Mouse (Mus musculus) lung, embryonic 15.5 days (tissue): ENCODE measurements around the gene Brd1. TPM values are rescaled to one million over a fixed set of nuclear protein-coding genes. Genes with fewer than 3 reads are reported as not detected.
"Not testable (repeated sequence)": the region's sequence is repeated elsewhere in the genome, so short reads cannot be mapped to it uniquely, and the experiment has no call there.

Experiments used
- ATAC-seq: fragments of 200-750 bp; cut with Nextera tagmentation; 2 replicates; pipeline ENCODE4 v1.8.0; 2017; ENCODE audit warnings: moderate number of reproducible peaks, borderline replicate concordance; ENCODE audit not compliant: low FRiP score, low TSS enrichment; ENCODE audit errors: extremely low read depth
- H3K27ac ChIP-seq: fragments of 300-500 bp; sonication (generic); 2 replicates; pipeline ENCODE4 v1.5.1; 2015; ENCODE audit warnings: moderate library complexity, mild to moderate bottlenecking, inconsistent platforms
- H3K27me3 ChIP-seq: fragments of 300-500 bp; sonication (generic); 2 replicates; pipeline ENCODE4 v1.6.1; 2015; ENCODE audit warnings: inconsistent platforms
- H3K36me3 ChIP-seq: fragments of 300-500 bp; sonication (generic); 2 replicates; pipeline ENCODE4 v1.6.1; 2015; ENCODE audit warnings: inconsistent platforms
- H3K4me1 ChIP-seq: fragments of 300-500 bp; sonication (generic); 2 replicates; pipeline ENCODE4 v1.6.1; 2015; ENCODE audit warnings: inconsistent platforms
- H3K4me2 ChIP-seq: fragments of 300-500 bp; sonication (generic); 2 replicates; pipeline ENCODE4 v1.6.1; 2015; ENCODE audit warnings: inconsistent platforms, mild to moderate bottlenecking, moderate library complexity
- H3K4me3 ChIP-seq: fragments of 300-500 bp; sonication (generic); 2 replicates; pipeline ENCODE4 v1.5.1; 2015; ENCODE audit warnings: mild to moderate bottlenecking, inconsistent platforms
- H3K9ac ChIP-seq: fragments of 300-500 bp; sonication (generic); 2 replicates; pipeline ENCODE4 v1.6.1; 2015; ENCODE audit warnings: inconsistent platforms
- H3K9me3 ChIP-seq: fragments of 300-500 bp; sonication (generic); 2 replicates; pipeline ENCODE4 v1.6.1; 2016; ENCODE audit warnings: inconsistent platforms
- WGBS: fragments of 180-500 bp; shearing (Covaris S2); methylation state at CpG from one replicate; pipeline ENCODE4 v1.1.7; 2015; 5-methylcytosine and 5-hydroxymethylcytosine counted together
- polyA plus RNA-seq: library from polyadenylated mRNA; unstranded; fragments of >200 nt; fragmentation: Nextera tagmentation; extraction: Ambion mirVana; gene quantifications from 2 replicates; pipeline ENCODE4 v1.2.1, GENCODE M21; 2015

Brd1 gene
- polyA plus RNA-seq, 1 experiment from 2014 or later = 19.9 TPM

DNA sequence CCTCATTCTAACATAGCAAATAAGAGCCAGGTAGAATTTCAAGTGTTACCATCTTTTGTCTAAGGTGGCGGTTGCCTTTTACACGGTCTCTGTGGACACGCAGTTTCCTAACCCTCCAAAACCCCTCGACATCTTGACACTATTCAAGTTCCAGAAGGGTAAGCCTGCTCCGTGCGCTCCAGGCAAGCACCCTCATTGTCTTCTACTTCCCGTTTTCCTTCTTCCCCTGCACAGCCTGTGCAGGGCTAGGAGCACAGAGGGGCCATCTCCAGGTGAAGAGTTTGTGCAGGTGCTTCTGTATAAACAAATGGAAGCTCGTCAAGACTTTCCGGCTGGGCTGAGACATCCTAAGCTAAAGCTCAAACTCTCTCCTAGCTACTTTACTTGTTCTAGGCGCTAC lies 16.0 kb upstream of the Brd1 start:
- H3K9me3 ChIP-seq = no peaks in the 10 kb centered on the region
- ATAC-seq = no peak
- WGBS = 67% methylated on average over 10 of the region's 10 CpGs
- H3K4me3 ChIP-seq = no peak overlapping the region
- no peak overlapping the region for H3K4me2 ChIP-seq
- no peaks in the 10 kb centered on the region for H3K27me3 ChIP-seq
- no peak overlapping the region for H3K9ac ChIP-seq
- no peak overlapping the region for H3K27ac ChIP-seq
- peaks cover 19% of the 10 kb centered on the region for H3K4me1 ChIP-seq
- H3K36me3 ChIP-seq = no peaks in the 10 kb centered on the region

DNA sequence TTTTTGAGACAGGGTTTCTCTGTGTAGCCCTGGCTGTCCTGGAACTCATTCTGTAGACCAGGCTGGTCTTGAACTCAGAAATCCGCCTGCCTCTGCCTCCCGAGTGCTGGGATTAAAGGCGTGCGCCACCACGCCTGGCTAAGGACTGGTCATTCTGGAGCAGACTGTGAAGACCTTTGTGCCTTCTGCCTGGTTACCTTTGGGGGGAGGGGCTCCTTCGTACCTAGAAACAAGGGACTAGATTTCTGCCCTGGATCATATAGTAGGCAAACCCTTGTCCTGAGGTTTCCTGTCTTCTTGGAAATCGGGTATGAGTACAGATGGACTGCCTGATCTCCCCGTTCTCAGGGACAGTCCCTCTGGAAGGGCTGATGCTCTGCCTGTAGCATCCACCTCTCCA lies 15.6 kb upstream of the Brd1 start:
- H3K4me3 ChIP-seq, ATAC-seq, H3K27me3 ChIP-seq, H3K27ac ChIP-seq, H3K4me2 ChIP-seq, H3K9ac ChIP-seq, H3K9me3 ChIP-seq, H3K36me3 ChIP-seq: not testable (repeated sequence)
- WGBS = 89% methylated on average over 8 of the region's 8 CpGs
- peaks cover 19% of the 10 kb centered on the region for H3K4me1 ChIP-seq

GRCm38 (mm10) chr15:88745926-88746325 lies 11.9 kb upstream of the Brd1 start:
- no peak overlapping the region for H3K27ac ChIP-seq
- H3K36me3 ChIP-seq = no peaks in the 10 kb centered on the region
- H3K9ac ChIP-seq = no peak overlapping the region
- H3K4me3 ChIP-seq = no peak overlapping the region
- H3K4me2 ChIP-seq = no peak overlapping the region
- peaks cover 5% of the 10 kb centered on the region for H3K4me1 ChIP-seq
- H3K27me3 ChIP-seq = no peaks in the 10 kb centered on the region
- ATAC-seq = no peak
- H3K9me3 ChIP-seq = no peaks in the 10 kb centered on the region
- 56% methylated on average over 3 of the region's 3 CpGs for WGBS

GRCm38 (mm10) chr15:88745347-88745746 lies 11.3 kb upstream of the Brd1 start:
- Histone ChIP-seq H3K4me2 (no peak overlapping the region), H3K9me3 (no peaks in the 10 kb centered on the region), H3K9ac (no peak overlapping the region), H3K4me3 (no peak overlapping the region), H3K27ac (no peak overlapping the region), H3K4me1 (no peaks in the 10 kb centered on the region), H3K36me3 (no peaks in the 10 kb centered on the region), H3K27me3 (no peaks in the 10 kb centered on the region)
- WGBS = 75% methylated on average over 3 of the region's 3 CpGs
- no peak for ATAC-seq

DNA sequence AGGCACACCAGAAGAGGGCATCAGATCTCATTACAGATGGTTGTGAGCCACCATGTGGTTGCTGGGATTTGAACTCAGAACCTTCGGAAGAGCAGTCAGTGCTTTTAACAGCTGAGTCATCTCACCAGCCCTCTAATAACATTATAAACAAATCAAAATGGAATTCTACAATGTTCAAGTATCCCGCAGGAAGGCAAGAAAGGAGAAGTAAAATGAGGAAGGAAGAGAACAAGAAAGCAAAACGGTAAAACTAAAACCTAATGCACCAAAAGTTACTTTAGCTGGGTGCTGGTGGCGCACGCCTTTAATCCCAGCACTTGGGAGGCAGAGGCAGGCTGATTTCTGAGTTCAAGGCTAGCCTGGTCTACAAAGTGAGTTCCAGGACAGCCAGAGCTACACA lies 9.3 kb upstream of the Brd1 start:
- 84% methylated on average over 5 of the region's 5 CpGs for WGBS
- not testable (repeated sequence) for H3K36me3 ChIP-seq

DNA sequence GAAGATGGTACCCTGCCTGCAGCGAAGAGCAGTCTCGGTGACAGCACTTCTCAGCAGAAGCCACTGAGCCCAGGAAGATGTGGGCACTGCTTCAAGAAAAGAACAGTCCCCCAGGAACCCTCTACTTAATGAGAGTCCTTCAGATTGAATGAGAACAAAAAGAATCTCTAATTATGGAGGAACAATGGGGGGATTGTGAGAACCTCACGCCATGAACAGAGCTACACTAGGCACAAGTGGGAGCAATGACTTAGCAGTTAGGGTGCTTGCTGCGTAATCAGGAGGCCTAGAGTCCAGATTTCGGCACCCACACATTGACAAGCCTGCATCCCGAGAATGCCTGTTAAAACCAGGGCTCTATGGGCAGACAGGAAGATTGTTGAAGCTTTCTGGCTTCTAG lies 7.3 kb upstream of the Brd1 start:
- no peaks in the 10 kb centered on the region for H3K36me3 ChIP-seq
- H3K27me3 ChIP-seq = no peaks in the 10 kb centered on the region
- no peak overlapping the region for H3K27ac ChIP-seq
- H3K4me3 ChIP-seq = no peak overlapping the region
- no peak for ATAC-seq
- H3K4me2 ChIP-seq = no peak overlapping the region
- H3K4me1 ChIP-seq = no peaks in the 10 kb centered on the region
- WGBS = 70% methylated on average over 6 of the region's 6 CpGs
- no peaks in the 10 kb centered on the region for H3K9me3 ChIP-seq
- H3K9ac ChIP-seq = no peak overlapping the region

More for the DNA sequence above, 9.3 kb upstream of the Brd1 start:
- H3K4me1 ChIP-seq, H3K4me3 ChIP-seq, H3K27me3 ChIP-seq, H3K4me2 ChIP-seq, ATAC-seq, H3K9me3 ChIP-seq, H3K9ac ChIP-seq, H3K27ac ChIP-seq: not testable (repeated sequence)

DNA sequence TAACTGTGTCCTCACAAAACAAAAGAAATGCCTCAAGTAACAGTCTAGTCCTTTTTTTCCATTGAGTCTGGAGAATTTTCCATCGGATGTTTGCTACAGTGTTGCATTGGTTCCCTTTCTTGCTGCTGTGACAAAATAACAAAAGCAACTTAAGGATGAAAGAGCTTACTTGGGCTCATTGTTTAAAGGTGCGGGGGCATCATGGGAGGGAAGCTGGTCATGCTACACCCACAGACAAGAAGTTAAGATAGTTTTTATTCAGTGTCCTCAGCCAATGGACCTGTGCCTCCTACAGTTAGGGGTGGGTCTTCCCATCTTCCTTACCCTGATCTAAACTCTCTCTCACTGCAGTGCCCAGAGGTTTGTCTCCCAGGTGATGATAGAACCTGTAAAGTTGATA lies 4.4 kb upstream of the Brd1 start:
- H3K4me1 ChIP-seq = peaks cover 4% of the 10 kb centered on the region
- H3K27me3 ChIP-seq = no peaks in the 10 kb centered on the region
- H3K27ac ChIP-seq = no peak overlapping the region
- H3K36me3 ChIP-seq = no peaks in the 10 kb centered on the region
- H3K4me2 ChIP-seq = no peak overlapping the region
- 79% methylated on average over 2 of the region's 2 CpGs for WGBS
- H3K9me3 ChIP-seq = no peaks in the 10 kb centered on the region
- H3K9ac ChIP-seq = no peak overlapping the region
- no peak for ATAC-seq
- no peak overlapping the region for H3K4me3 ChIP-seq

GRCm38 (mm10) chr15:88736166-88736565 lies 2.1 kb upstream of the Brd1 start:
- no peak overlapping the region for H3K4me3 ChIP-seq
- 61% methylated on average over 4 of the region's 4 CpGs for WGBS
- H3K9ac ChIP-seq = no peak overlapping the region
- H3K27ac ChIP-seq = no peak overlapping the region
- H3K4me2 ChIP-seq = no peak overlapping the region
- peaks cover 18% of the 10 kb centered on the region for H3K4me1 ChIP-seq
- H3K36me3 ChIP-seq = no peaks in the 10 kb centered on the region
- H3K27me3 ChIP-seq = no peaks in the 10 kb centered on the region
- no peaks in the 10 kb centered on the region for H3K9me3 ChIP-seq
- no peak for ATAC-seq

DNA sequence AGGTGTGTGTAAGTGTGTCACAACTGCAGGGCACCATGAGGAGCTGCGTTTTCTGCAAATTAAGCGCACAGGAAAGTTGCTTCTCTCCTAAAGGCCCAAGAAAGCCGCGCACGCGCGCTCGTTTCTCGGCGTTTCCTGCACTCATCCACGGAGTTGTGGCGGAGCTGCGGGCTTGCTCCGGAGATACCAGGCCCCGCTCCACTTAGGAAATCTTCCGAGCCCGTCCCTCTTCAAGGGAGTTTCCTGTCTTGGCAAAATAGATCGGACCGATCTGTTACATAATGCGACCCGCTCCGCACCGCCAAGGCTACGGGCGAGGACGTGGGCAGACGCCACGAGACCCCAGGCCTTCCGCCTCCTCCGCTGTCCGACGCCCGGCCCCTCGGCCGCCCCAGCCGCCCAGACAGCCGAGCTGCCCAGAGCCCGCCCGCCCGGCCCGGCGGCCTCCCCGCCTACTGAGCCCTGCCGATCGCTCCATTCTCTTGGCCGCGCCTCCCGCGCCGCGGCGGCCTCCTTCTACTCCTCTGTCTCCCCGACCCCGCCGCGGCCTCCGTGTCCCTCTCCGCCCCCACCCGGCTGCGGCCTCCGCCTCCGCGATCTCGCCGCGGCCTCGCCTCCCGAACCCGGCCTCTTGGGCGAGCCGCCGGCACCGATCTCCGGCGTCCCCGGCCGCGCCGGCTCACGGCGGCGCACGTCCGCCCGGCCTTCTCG lies 837 bp downstream of the Brd1 start:
- peak; percentile 74 for ATAC-seq
- peaks cover 24% of the 10 kb centered on the region for H3K36me3 ChIP-seq
- peak overlapping the region; percentile 98 for H3K9ac ChIP-seq
- peak overlapping the region; percentile 97 for H3K4me3 ChIP-seq
- H3K4me2 ChIP-seq = peak overlapping the region; percentile 58
- no peaks in the 10 kb centered on the region for H3K27me3 ChIP-seq
- WGBS = under 1% methylated on average over 86 of the region's 86 CpGs
- no peaks in the 10 kb centered on the region for H3K9me3 ChIP-seq
- H3K4me1 ChIP-seq = peaks cover 22% of the 10 kb centered on the region
- peak overlapping the region; percentile 90 for H3K27ac ChIP-seq

DNA sequence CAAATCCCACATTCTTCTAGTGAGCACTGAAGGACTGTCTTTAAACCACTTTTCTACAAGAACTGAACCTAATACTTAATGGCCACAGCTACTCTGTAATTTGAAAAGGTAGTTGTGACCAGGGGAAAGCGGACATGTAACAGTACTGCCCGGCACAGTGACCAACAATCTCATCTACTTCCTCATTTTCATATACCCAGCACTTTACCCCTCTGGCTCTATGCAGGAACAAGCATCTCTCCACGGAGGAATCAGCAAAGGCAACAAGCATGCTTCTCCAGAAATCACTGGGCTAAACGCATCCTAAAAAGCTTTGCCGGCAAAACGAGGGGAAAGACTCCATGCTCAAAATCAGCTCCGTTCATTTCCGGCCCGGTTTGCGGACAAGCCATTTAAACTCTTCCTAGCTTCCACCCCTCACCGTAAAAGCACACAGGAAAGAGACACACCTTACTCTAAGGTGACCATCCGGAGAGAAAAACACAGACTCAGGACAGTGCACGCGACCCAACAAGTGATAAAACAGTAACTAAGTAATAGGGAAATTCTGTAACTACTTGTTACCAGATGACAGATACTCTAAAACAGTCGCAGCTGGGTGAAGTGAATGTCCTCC lies 1.5 kb downstream of the Brd1 start:
- Histone ChIP-seq H3K9ac (peak overlapping the region; percentile 98), H3K4me3 (peak overlapping the region; percentile 97), H3K36me3 (peaks cover 27% of the 10 kb centered on the region), H3K4me2 (peak overlapping the region; percentile 58), H3K4me1 (peaks cover 22% of the 10 kb centered on the region), H3K9me3 (no peaks in the 10 kb centered on the region), H3K27ac (no peak overlapping the region), H3K27me3 (no peaks in the 10 kb centered on the region)
- no peak for ATAC-seq
- 7% methylated on average over 15 of the region's 15 CpGs for WGBS

DNA sequence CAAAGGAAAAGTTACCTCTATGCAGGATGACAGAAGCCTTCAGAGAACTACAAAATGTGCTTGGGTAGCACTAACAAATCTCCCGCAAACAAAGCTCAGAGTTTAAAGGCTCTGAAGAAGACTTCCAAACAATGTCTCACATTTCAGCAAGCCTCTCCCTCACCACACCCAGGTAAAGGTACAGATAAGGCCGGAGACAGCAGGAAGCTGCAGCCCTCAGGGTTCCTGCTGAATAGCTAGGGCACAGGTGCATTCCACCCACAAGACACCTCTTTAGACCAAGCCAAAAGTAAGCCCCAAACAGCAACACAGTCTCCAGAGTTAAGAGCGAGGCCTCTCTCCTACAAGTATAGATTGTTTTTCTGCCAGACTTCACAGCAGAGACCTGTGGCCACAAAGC lies 3.3 kb downstream of the Brd1 start:
- Histone ChIP-seq H3K9ac (no peak overlapping the region), H3K27me3 (no peaks in the 10 kb centered on the region), H3K4me2 (no peak overlapping the region), H3K36me3 (peaks cover 40% of the 10 kb centered on the region), H3K9me3 (no peaks in the 10 kb centered on the region), H3K4me1 (peaks cover 22% of the 10 kb centered on the region), H3K4me3 (no peak overlapping the region), H3K27ac (no peak overlapping the region)
- WGBS = 55% methylated on average over 3 of the region's 3 CpGs
- ATAC-seq = no peak

DNA sequence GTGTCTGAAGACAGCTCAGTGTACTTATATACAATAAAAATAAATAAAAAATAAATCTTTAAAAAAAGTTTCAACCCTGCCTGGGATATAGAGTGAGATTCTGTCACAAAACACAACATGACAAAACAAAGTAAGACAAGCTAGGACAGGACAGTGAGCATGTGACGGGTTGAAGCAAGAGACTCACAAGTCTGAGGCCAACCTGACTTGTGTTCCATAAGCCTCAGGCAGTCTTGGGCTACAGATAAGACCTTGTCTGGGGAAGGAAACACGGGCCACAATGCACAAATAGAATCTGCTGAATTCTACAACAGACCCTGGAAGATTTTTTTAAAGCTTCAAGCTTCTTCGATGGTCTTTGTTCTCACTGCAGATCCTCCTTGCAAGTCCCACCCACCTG lies 6.8 kb downstream of the Brd1 start:
- WGBS = 85% methylated on average over 3 of the region's 3 CpGs
- no peak for ATAC-seq
- H3K36me3 ChIP-seq = peaks cover 72% of the 10 kb centered on the region
- H3K4me2 ChIP-seq = no peak overlapping the region
- H3K9me3 ChIP-seq = no peaks in the 10 kb centered on the region
- peaks cover 14% of the 10 kb centered on the region for H3K4me1 ChIP-seq
- H3K27me3 ChIP-seq = no peaks in the 10 kb centered on the region
- no peak overlapping the region for H3K27ac ChIP-seq
- H3K4me3 ChIP-seq = no peak overlapping the region
- H3K9ac ChIP-seq = no peak overlapping the region
